Mouse (Mus musculus): Measurements from ENCODE around the gene Slamf7. TPM values are rescaled to one million over a fixed set of nuclear protein-coding genes. Genes with fewer than 3 reads are reported as not detected.

Gene Slamf7
- polyA plus RNA-seq, 1 experiment from 2014 or later, result not detected

DNA sequence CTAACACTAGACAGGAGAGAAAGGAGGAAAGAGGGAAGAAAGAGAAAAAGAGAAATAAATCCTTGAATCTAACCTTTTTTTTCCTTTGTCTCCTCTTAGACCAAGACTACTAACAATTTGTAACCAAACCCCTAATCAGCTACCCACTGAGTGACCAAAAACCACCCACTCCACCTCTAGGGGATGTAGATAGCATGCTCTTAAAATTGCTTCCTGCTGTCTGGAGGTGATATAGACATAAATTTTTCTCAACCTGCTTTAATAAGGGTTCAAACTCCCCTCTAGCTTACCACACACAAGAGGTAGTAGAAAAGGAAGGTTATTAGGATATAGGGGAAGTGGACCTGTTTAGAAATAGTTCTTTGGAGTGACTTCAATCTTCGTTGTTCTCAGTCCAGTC, 14.3 kb upstream of the Slamf7 start:
- Histone ChIP-seq H3K4me3 (no peak overlapping the region), H3K36me3 (no peaks in the 10 kb centered on the region), H3K4me1 (replicated peaks) (no peaks in the 10 kb centered on the region), H3K9me3 (replicated peaks) (0 out of 2 replicates have a peak, but pooled peaks cover 6% of the 10 kb centered on the region), H3K27ac (ENCODE audit: poor library complexity, severe bottlenecking) (no peak overlapping the region), H3K27me3 (replicated peaks) (no peaks in the 10 kb centered on the region), H3K9ac (no peak overlapping the region), H3K4me2 (no peak overlapping the region)
- 59% methylated on average over 1 of the region's 1 CpGs for WGBS
- no peak for ATAC-seq (ENCODE audit: insufficient number of reproducible peaks, low FRiP score)

DNA sequence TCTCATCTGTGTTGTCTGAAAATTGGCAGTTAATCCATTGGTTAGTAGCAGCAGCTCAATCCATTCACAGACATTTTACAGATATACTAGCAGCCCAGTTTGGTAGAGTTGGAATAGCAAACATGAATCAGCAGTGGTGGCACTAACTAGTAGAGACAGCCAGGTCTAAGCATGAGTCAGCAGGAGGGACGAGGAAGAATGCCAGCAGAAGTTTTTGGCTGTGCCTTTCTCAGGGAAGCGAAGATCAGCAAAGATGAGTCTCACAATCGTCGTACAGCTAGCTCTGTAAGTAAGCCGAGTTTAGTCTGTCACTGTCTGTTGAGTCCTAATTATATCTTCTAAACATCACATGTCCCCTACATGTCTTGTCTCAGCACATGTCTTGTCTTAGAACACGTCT, 13.5 kb upstream of the Slamf7 start:
- H3K4me3 ChIP-seq, result no peak overlapping the region
- no peaks in the 10 kb centered on the region for H3K4me1 ChIP-seq (replicated peaks)
- H3K4me2 ChIP-seq, result no peak overlapping the region
- 76% methylated on average over 6 of the region's 6 CpGs for WGBS
- H3K27me3 ChIP-seq (replicated peaks), result no peaks in the 10 kb centered on the region
- no peaks in the 10 kb centered on the region for H3K36me3 ChIP-seq
- no peak overlapping the region for H3K27ac ChIP-seq (ENCODE audit: poor library complexity, severe bottlenecking)
- H3K9ac ChIP-seq, result no peak overlapping the region
- ATAC-seq (ENCODE audit: insufficient number of reproducible peaks, low FRiP score), result no peak
- 0 out of 2 replicates have a peak, but pooled peaks cover 6% of the 10 kb centered on the region for H3K9me3 ChIP-seq (replicated peaks)

DNA sequence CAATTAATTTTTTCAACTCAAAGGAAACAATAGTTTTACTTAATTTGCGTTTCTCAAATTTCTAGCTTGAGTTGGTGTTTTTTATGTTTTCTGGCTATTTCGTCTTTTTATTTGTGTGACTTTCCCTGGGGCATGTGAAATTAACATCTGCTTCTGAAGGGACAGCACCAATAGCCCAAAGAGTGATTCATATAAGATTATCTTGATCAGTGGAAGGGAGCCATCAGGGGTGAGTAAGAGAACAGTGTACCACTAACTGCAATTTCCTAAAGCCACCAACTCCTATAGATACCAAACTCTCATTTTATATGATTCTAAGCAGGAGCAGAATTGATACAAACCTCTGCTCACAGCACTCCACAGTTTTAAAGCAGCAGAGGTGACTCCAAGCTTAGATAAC, 10.9 kb upstream of the Slamf7 start:
- ATAC-seq (ENCODE audit: insufficient number of reproducible peaks, low FRiP score), result no peak
- Histone ChIP-seq H3K27me3 (replicated peaks) (no peaks in the 10 kb centered on the region), H3K27ac (ENCODE audit: poor library complexity, severe bottlenecking) (no peak overlapping the region), H3K9ac (no peak overlapping the region), H3K4me3 (no peak overlapping the region), H3K36me3 (no peaks in the 10 kb centered on the region), H3K4me2 (no peak overlapping the region), H3K4me1 (replicated peaks) (no peaks in the 10 kb centered on the region), H3K9me3 (replicated peaks) (0 out of 2 replicates have a peak, but pooled peaks cover 6% of the 10 kb centered on the region)
- WGBS, result 72% methylated on average over 2 of the region's 2 CpGs

DNA sequence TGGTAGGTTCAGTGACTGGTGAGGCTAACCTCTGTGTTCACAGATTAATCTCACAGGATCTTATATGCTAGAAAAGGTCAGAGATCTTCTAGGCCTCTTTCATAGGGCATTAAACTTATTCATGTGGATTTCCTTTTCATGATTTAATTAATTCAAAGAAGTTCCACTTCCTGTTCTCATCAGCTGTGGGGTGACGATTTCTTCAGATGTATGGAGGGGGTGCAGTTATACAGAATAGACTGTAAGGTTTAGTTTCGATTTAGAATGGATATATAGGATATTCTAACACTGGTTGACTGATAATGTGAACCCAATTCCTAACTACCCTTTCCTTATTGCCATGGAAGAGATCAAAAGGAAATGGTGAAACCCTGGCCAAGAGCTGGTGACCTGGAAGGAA, 8.6 kb upstream of the Slamf7 start:
- Histone ChIP-seq H3K9me3 (replicated peaks) (0 out of 2 replicates have a peak, but pooled peaks cover 2% of the 10 kb centered on the region), H3K27ac (ENCODE audit: poor library complexity, severe bottlenecking) (no peak overlapping the region), H3K4me1 (replicated peaks) (no peaks in the 10 kb centered on the region), H3K4me2 (no peak overlapping the region), H3K36me3 (no peaks in the 10 kb centered on the region), H3K4me3 (no peak overlapping the region), H3K9ac (no peak overlapping the region), H3K27me3 (replicated peaks) (no peaks in the 10 kb centered on the region)
- WGBS, result 79% methylated on average over 2 of the region's 2 CpGs
- ATAC-seq (ENCODE audit: insufficient number of reproducible peaks, low FRiP score), result no peak

DNA sequence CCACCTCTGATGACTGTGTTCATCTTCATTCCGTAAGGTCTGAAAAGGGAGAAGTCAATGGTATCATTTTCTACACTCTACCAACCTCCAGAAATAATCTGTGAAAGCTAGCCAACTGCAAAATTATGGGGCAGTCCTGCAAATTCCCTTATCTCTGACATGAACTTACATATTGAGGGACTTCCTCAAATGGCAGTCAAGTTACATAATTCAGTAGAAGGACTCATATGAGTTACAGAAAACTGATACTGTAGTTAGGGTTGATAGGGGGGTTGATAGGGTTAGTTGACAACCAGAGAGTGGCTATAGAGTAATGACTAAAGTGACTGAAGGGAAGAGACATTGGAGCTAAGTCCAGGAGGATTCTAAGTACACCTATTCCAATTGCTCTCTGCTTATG, 7.6 kb upstream of the Slamf7 start:
- Histone ChIP-seq H3K9ac (no peak overlapping the region), H3K27ac (ENCODE audit: poor library complexity, severe bottlenecking) (no peak overlapping the region), H3K9me3 (replicated peaks) (no peaks in the 10 kb centered on the region), H3K27me3 (replicated peaks) (no peaks in the 10 kb centered on the region), H3K4me3 (no peak overlapping the region), H3K36me3 (no peaks in the 10 kb centered on the region), H3K4me2 (no peak overlapping the region), H3K4me1 (replicated peaks) (no peaks in the 10 kb centered on the region)
- no peak for ATAC-seq (ENCODE audit: insufficient number of reproducible peaks, low FRiP score)
- 83% methylated on average over 1 of the region's 1 CpGs for WGBS

DNA sequence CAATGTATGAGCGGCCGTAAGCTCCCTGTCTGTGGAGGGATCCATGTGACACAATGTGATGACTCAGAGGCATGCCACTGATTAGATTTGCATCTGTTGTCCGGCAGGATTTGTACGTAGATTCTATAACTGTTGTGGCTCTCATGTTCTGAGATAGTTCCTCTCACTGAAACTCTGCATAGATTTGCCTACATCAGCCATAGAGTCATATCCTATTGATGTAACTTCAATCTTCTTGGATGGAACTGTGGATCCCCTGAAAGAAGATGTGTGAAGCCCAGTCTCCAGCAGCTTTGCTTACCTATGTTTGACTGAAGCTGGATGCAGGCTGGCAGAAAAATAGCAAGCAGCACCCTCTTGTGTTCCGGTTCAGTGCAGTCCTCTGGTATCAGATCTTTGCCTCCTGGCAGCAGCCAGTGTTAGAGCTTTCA, 5.7 kb upstream of the Slamf7 start:
- Histone ChIP-seq H3K36me3 (no peaks in the 10 kb centered on the region), H3K4me1 (replicated peaks) (no peaks in the 10 kb centered on the region), H3K4me2 (no peak overlapping the region), H3K4me3 (no peak overlapping the region), H3K27ac (ENCODE audit: poor library complexity, severe bottlenecking) (no peak overlapping the region), H3K27me3 (replicated peaks) (no peaks in the 10 kb centered on the region), H3K9me3 (replicated peaks) (no peaks in the 10 kb centered on the region), H3K9ac (no peak overlapping the region)
- 58% methylated on average over 5 of the region's 5 CpGs for WGBS
- ATAC-seq (ENCODE audit: insufficient number of reproducible peaks, low FRiP score), result no peak

DNA sequence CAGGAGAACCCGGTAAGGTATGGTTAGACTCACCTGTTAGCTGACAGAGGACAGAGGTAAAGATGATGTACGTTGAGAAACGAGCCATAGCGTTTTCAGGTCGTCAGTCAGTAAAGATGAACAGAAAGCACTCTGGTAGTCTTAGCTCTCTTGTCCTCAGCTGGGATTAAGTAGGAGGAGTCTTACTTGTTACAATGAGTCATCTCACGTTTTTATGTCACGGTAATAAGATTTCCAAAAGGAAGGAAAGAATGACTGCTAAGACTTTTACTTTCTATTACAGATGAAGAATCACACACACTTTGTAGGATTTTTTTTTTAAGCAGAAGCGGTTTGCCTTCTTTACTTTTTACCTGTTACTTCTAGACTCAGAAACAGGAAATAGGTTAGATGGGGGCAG, 4.0 kb downstream of the Slamf7 start:
- Histone ChIP-seq H3K9me3 (replicated peaks) (no peaks in the 10 kb centered on the region), H3K9ac (no peak overlapping the region), H3K36me3 (no peaks in the 10 kb centered on the region), H3K27ac (ENCODE audit: poor library complexity, severe bottlenecking) (no peak overlapping the region), H3K4me1 (replicated peaks) (no peaks in the 10 kb centered on the region), H3K4me2 (no peak overlapping the region), H3K4me3 (no peak overlapping the region), H3K27me3 (replicated peaks) (no peaks in the 10 kb centered on the region)
- 75% methylated on average over 8 of the region's 8 CpGs for WGBS
- ATAC-seq (ENCODE audit: insufficient number of reproducible peaks, low FRiP score), result no peak

DNA sequence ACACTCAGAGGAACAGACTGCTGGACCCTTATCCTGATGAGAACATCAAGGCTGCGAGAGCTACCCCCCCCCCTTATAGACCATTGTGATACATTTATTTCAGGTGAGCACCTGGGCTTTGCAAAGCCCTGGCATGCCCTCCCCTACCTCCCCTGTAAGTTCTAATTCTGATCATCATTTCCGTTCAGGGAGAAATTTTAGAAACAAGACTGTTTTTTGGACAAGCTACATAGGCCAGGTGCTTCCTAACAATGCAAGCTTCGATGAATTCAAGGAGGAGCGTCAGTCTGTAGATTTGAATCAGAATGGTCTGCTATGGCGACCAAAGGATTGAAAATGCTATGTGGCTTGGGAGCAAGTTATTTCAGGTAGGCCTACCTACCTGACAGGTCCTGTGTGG, 5.1 kb downstream of the Slamf7 start:
- H3K27me3 ChIP-seq (replicated peaks), result no peaks in the 10 kb centered on the region
- H3K36me3 ChIP-seq, result no peaks in the 10 kb centered on the region
- H3K9ac ChIP-seq, result no peak overlapping the region
- no peaks in the 10 kb centered on the region for H3K4me1 ChIP-seq (replicated peaks)
- no peak overlapping the region for H3K27ac ChIP-seq (ENCODE audit: poor library complexity, severe bottlenecking)
- WGBS, result 74% methylated on average over 5 of the region's 5 CpGs
- no peaks in the 10 kb centered on the region for H3K9me3 ChIP-seq (replicated peaks)
- H3K4me3 ChIP-seq, result no peak overlapping the region
- no peak overlapping the region for H3K4me2 ChIP-seq
- ATAC-seq (ENCODE audit: insufficient number of reproducible peaks, low FRiP score), result no peak

DNA sequence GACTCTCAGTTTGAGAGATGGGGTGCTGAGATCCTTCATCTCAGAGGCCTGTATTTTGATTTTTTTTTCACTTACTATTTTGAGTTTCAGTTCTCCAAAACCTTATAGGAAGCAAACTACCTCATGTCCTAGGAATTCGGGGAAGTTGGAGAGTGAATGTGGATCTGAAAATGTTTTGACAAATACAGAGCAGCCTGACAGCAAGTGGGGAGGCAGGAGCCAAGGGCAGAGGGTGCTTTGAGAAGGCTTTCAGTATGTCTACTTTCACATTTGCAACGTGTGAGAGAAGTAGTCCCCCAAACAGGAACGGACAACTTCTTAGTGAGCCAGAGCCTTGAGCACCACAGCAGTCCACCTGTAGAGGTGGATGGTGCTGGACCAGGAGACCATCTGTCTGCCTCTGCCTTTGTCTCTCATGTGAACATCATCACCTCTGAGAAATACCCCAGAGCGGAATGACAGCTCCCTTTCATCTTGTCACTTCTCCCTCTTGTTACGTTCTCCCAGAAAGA, 6.3 kb downstream of the Slamf7 start:
- Histone ChIP-seq H3K4me3 (no peak overlapping the region), H3K36me3 (no peaks in the 10 kb centered on the region), H3K27ac (ENCODE audit: poor library complexity, severe bottlenecking) (no peak overlapping the region), H3K9me3 (replicated peaks) (no peaks in the 10 kb centered on the region), H3K4me2 (no peak overlapping the region), H3K9ac (no peak overlapping the region), H3K27me3 (replicated peaks) (no peaks in the 10 kb centered on the region), H3K4me1 (replicated peaks) (no peaks in the 10 kb centered on the region)
- WGBS, result 57% methylated on average over 5 of the region's 5 CpGs
- no peak for ATAC-seq (ENCODE audit: insufficient number of reproducible peaks, low FRiP score)

DNA sequence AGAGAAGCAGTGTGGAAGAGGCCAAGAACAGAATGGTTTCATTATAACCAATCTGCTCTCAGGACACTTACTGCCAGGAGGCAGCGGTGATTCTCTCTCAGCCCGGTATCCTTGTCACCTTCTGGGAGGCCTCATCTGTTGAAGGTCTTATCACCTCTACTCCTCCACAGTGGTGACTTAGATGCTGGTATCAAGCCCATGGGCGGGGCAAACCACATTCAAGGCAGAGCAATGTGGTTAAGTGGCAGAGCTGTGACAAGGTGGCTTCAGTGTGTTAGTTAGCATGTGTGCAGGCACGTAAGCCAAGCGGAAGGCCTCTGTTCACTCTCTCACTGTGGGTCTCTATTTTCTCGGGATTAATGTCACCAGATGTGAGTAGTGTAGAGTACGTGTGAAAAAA, 9.2 kb downstream of the Slamf7 start:
- Histone ChIP-seq H3K27ac (ENCODE audit: poor library complexity, severe bottlenecking) (no peak overlapping the region), H3K4me3 (no peak overlapping the region), H3K4me2 (no peak overlapping the region), H3K27me3 (replicated peaks) (no peaks in the 10 kb centered on the region), H3K9ac (no peak overlapping the region), H3K36me3 (no peaks in the 10 kb centered on the region), H3K9me3 (replicated peaks) (no peaks in the 10 kb centered on the region), H3K4me1 (replicated peaks) (no peaks in the 10 kb centered on the region)
- 43% methylated on average over 7 of the region's 7 CpGs for WGBS
- no peak for ATAC-seq (ENCODE audit: insufficient number of reproducible peaks, low FRiP score)

DNA sequence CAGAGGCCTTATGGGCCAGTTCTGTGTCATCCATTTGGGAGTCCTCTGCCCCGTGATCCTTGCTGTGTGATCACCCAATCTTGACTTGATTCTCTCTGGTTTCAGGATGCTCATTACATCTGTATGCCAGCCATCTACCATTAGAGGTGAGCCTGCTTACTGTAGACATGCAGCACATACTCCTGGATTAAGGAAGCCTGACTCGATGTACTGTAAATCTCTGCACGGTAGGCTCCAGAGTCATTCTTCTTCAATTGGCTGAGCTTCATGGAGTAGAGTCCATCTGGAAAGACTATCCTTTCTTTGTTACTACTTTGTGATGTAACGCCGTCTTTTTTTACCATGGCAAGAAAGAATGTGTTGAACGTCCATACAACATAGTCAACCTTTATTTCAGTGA, 12.0 kb downstream of the Slamf7 start:
- H3K27me3 ChIP-seq (replicated peaks), result no peaks in the 10 kb centered on the region
- H3K4me2 ChIP-seq, result no peak overlapping the region
- H3K27ac ChIP-seq (ENCODE audit: poor library complexity, severe bottlenecking), result no peak overlapping the region
- 88% methylated on average over 6 of the region's 6 CpGs for WGBS
- H3K4me3 ChIP-seq, result no peak overlapping the region
- H3K9ac ChIP-seq, result no peak overlapping the region
- no peaks in the 10 kb centered on the region for H3K36me3 ChIP-seq
- H3K4me1 ChIP-seq (replicated peaks), result no peaks in the 10 kb centered on the region
- ATAC-seq (ENCODE audit: insufficient number of reproducible peaks, low FRiP score), result no peak
- H3K9me3 ChIP-seq (replicated peaks), result no peaks in the 10 kb centered on the region

DNA sequence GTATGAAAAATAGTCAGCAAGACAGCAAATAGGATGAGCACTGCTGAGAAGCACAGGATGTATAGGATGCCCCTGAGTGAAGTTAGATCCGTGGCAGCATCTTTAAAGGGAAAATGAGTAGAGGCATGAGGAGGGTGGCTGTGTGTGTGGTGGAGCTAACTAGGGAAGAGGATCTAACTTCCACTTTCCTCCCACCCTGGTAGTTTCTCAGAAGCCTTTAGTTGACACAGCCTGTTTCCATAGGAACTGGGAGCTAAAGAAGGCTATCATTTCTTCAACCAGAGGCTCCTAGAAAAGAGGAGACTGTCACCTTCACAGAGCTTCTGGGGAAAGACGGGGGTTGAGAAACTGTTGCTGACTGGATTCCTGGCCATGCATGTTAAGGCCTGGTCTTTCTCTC, 14.1 kb downstream of the Slamf7 start:
- H3K27ac ChIP-seq (ENCODE audit: poor library complexity, severe bottlenecking), result no peak overlapping the region
- no peaks in the 10 kb centered on the region for H3K36me3 ChIP-seq
- H3K9me3 ChIP-seq (replicated peaks), result no peaks in the 10 kb centered on the region
- no peaks in the 10 kb centered on the region for H3K27me3 ChIP-seq (replicated peaks)
- no peak overlapping the region for H3K4me3 ChIP-seq
- 69% methylated on average over 2 of the region's 2 CpGs for WGBS
- no peak for ATAC-seq (ENCODE audit: insufficient number of reproducible peaks, low FRiP score)
- H3K4me2 ChIP-seq, result no peak overlapping the region
- H3K9ac ChIP-seq, result no peak overlapping the region
- no peaks in the 10 kb centered on the region for H3K4me1 ChIP-seq (replicated peaks)

Measured in heart, embryonic 12.5 days (tissue).